Mouse (Mus musculus): ENCODE measurements around the gene Six3. TPM values are rescaled to one million over a fixed set of nuclear protein-coding genes. Genes with fewer than 3 reads are reported as not detected.

Six3 gene
- polyA plus RNA-seq, 1 experiment from 2014 or later = 0.06 TPM

DNA sequence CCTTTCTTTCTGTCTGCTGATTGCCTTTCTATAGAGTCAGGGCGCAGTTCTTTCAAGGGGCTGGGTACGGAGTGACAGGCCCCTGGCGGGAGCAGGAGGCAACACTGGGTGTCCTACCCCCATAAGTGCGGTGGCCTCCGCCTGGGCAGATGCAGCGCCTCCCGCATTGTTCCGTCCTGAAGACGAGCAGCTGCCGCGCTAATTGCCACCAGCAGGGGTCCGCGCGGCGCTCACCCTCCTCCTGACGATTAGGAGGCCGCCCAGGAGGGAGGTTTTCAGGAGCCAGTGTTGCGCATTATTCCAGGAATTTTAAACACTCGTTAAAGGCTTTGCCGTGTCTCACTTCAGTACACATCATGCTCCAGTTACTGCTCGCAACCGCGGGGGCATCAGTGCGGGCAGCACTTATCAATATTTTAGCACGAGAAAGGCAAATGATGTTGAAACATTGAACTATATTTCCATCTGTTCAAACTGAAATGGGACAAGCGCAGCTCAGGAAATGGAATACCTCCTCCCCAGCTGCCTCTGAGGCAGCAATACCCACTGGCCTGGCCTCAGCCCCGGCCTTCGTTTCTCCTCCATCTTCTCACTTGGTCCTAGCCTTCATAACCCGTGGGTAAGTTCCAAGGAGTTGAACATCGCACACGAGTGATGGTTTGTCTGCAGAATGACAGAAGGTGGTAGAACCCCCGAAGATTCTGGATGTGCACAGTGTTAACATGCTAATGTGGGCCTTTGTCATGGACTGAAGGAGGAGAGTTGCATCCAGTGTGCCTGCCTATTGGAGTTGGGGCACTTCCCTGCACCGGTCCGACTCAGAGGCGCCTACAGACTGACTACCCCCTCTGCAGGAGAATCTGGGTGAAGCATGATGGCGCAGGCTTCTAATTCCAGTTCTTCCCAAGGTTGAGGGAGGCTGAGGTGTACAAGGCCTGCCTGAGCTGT, 32.6 kb downstream of the Six3 start:
- no peak for DNase-seq (ENCODE audit: low spot score)
- WGBS = 2% methylated on average over 36 of the region's 36 CpGs
- H3K27ac ChIP-seq = no peak overlapping the region

DNA sequence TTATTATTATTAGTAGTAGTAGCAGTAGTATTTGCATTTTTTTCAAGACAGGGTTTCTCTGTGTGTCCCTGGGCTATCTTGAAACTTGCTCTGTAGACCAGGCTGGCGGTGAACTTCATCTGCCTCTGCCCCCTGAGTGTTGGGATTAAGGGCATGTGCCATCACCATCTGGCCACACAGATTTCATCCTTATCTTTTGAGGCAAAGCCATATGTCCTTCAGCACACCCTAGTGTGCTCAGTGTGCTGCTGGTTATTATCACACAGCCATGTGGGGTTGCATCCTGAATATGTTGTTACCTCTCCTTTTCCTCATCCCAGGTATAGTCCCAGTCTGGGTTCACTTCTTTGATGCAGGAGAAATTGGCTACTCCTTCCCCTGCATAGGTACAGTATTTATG, 46.6 kb downstream of the Six3 start:
- no peak for DNase-seq (ENCODE audit: low spot score)
- Histone ChIP-seq H3K9me3 (no peaks in the 10 kb centered on the region), H3K27ac (no peak overlapping the region), H3K4me1 (no peaks in the 10 kb centered on the region), H3K27me3 (ENCODE audit: insufficient read depth, poor library complexity, severe bottlenecking) (peaks cover 59% of the 10 kb centered on the region), H3K4me3 (no peak overlapping the region), H3K36me3 (no peaks in the 10 kb centered on the region)
- WGBS = 59% methylated on average over 1 of the region's 1 CpGs

More for the DNA sequence above, 32.6 kb downstream of the Six3 start:
- no peaks in the 10 kb centered on the region for H3K36me3 ChIP-seq
- no peaks in the 10 kb centered on the region for H3K9me3 ChIP-seq
- H3K27me3 ChIP-seq (ENCODE audit: insufficient read depth, poor library complexity, severe bottlenecking) = peaks cover 90% of the 10 kb centered on the region
- H3K4me1 ChIP-seq = peaks cover 14% of the 10 kb centered on the region; the same call in 1 of the 2 replicates
- peak overlapping the region; percentile 57 for H3K4me3 ChIP-seq

DNA sequence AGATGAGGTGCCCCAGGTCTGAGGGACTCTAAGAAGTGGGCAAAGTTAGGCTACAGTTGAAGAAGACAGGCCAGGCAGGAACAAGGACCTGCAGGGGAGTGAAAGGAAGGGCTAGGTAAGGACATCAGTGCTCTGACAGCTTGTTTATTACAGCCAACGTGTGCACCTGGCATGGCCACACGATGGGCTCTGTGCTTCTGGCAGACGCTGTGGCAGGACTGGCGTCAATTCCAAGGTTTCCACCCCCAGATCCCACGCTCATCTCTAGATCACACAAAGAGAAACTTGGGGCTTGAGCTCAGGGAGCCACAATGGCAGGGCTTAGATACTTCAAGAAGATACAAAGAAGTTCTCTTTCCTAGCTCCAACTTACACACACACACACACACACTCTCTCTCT, 48.1 kb downstream of the Six3 start:
- H3K27ac ChIP-seq = no peak overlapping the region
- H3K4me1 ChIP-seq = no peaks in the 10 kb centered on the region
- peaks cover 73% of the 10 kb centered on the region for H3K27me3 ChIP-seq (ENCODE audit: insufficient read depth, poor library complexity, severe bottlenecking)
- H3K9me3 ChIP-seq = no peaks in the 10 kb centered on the region
- DNase-seq (ENCODE audit: low spot score) = no peak
- 61% methylated on average over 5 of the region's 5 CpGs for WGBS
- no peaks in the 10 kb centered on the region for H3K36me3 ChIP-seq
- no peak overlapping the region for H3K4me3 ChIP-seq

DNA sequence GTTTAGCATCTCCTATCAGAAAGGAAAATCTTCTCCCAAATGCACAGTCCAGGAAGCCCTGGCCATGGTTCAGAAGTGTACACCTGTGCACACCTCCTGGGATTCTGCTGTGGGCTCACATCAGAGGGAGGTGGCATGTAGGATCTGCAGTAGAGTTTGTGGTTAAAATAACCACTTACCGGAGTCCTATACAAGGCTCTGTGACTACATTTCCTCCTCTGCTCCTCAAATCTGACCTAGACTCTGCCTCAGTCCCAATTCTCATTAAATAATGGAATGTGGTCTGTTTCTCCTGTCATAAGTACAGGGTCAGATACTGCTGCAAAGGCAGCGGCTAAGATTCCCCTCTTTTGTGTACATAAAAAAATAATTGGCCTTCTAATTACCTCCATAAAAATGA, 50.8 kb downstream of the Six3 start:
- peaks cover 82% of the 10 kb centered on the region for H3K27me3 ChIP-seq (ENCODE audit: insufficient read depth, poor library complexity, severe bottlenecking)
- no peak overlapping the region; the same call in 1 of the 2 replicates for H3K4me3 ChIP-seq
- H3K9me3 ChIP-seq = no peaks in the 10 kb centered on the region
- WGBS = 35% methylated on average over 2 of the region's 2 CpGs
- no peaks in the 10 kb centered on the region for H3K36me3 ChIP-seq
- H3K27ac ChIP-seq = no peak overlapping the region
- DNase-seq (ENCODE audit: low spot score) = no peak
- H3K4me1 ChIP-seq = no peaks in the 10 kb centered on the region

DNA sequence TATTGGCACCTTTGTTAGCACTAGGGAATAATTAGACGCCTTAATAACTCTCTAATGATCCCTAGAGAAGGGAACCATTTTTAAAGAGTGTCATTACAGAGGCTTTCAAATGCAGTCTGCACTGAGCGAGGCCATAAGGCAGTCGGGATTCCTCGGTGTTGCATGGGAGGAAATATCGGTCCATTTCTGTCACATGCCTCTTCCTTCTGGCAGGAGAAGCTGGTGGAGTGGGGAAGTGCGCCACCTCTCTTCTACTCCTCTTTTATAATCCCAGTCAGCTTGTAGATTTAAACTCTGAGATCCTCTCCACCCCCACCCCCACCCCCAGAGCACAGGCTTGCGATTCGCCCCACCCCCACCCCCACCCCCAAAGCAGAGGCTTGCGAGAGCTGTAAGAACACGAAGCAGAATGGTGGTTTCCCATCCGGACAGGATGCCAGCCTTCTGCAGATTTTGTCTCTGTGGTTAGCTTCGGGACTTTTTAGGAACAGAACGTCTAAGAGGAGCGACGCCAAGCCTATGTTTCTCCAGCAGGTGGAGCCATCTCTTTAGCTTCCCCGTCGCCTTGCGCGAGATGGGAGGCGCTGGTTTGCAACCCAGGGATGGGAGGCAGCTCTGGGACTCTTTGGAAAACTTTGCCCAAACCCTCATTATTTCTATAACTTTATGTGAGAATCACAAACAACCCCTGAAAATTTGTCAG, 51.4 kb downstream of the Six3 start:
- Histone ChIP-seq H3K4me1 (no peaks in the 10 kb centered on the region), H3K4me3 (peak overlapping the region; percentile 48), H3K27me3 (ENCODE audit: insufficient read depth, poor library complexity, severe bottlenecking) (peaks cover 84% of the 10 kb centered on the region), H3K36me3 (no peaks in the 10 kb centered on the region), H3K9me3 (no peaks in the 10 kb centered on the region), H3K27ac (no peak overlapping the region)
- DNase-seq (ENCODE audit: low spot score) = no peak
- WGBS = 2% methylated on average over 20 of the region's 20 CpGs

Other genes starting within 250 kb of the Six3 start
- gene Six2, start 74.7 kb downstream of the Six3 start, polyA plus RNA-seq (2016; fragmentation: Nextera tagmentation; extraction: Ambion mirVana) = 0.32 and 1.7 TPM in 2 replicates